Mouse (Mus musculus) heart, postnatal 36 days (tissue): ENCODE data around the gene Ppie. TPM values are rescaled to one million over a fixed set of nuclear protein-coding genes. Genes with fewer than 3 reads are reported as not detected.
"Not testable (repeated sequence)": the region's sequence is repeated elsewhere in the genome, so short reads cannot be mapped to it uniquely, and the experiment has no call there.

ENCODE experiments used
- DNase-seq, 2 experiments: peaks; one replicate each; pipeline ENCODE4 v3.0.0; 2021 to 2022
- intact Hi-C: fragments of 180-260 bp; cut with DNase I; formaldehyde crosslinking; loops from one replicate; pipeline ENCODE4 v1.15.1; 2025
- total RNA-seq, 2 experiments: library from RNA; stranded (reverse); gene quantifications; 2 replicates each; pipeline ENCODE4 v1.2.3; 2021

Gene Ppie
- total RNA-seq, result 10 to 100 TPM; 23.0 to 23.9 TPM

DNA sequence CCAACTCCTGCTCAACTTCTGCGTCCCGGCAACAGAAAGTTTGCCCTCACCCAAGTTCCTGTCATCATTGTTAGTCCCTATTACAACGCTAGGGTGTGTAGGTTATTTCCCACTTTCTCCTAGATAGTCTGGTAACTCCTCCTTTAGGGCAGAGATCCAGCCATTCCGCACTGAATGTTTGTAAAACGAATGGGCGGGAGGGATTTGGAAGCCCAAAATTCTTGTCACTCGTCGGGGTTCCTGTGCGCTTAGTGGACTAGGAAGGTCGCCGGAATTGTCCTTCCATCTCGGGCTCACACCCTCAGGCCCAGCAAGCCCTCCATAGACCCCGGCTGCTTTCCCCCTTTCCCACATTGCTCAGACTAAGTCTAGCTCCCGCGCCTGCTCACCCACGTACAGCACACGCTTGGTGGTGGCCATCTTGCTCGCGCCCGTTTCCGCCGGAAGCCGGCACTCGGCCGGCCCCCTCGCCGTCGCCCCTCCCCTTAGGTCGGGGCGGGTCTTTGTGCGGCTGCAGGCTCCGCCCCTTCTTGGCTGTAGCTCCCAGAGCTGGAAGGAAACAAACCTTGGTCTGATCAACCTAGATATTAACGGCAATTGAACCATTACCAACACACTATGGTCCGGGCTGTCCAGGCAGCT lies at the start of gene Ppie:
Gene Ppie, minus strand, starts transcription at position 439 of the 642 bp plus-strand sequence.
- DNase-seq, result peak; percentile 78 to 82

GRCm38 (mm10) chr4:123184816-123185215 lies 45.1 kb upstream of the Ppie start:
- intact Hi-C loops, result no loop called here
- DNase-seq, result no peak

More for the DNA sequence above, at the start of gene Ppie:
- intact Hi-C loops, result loop anchor here (10.0 kb wide), 1 partner anchor 775 kb away; the partner anchor contains the start of genes 4930535I16Rik and Rragc

DNA sequence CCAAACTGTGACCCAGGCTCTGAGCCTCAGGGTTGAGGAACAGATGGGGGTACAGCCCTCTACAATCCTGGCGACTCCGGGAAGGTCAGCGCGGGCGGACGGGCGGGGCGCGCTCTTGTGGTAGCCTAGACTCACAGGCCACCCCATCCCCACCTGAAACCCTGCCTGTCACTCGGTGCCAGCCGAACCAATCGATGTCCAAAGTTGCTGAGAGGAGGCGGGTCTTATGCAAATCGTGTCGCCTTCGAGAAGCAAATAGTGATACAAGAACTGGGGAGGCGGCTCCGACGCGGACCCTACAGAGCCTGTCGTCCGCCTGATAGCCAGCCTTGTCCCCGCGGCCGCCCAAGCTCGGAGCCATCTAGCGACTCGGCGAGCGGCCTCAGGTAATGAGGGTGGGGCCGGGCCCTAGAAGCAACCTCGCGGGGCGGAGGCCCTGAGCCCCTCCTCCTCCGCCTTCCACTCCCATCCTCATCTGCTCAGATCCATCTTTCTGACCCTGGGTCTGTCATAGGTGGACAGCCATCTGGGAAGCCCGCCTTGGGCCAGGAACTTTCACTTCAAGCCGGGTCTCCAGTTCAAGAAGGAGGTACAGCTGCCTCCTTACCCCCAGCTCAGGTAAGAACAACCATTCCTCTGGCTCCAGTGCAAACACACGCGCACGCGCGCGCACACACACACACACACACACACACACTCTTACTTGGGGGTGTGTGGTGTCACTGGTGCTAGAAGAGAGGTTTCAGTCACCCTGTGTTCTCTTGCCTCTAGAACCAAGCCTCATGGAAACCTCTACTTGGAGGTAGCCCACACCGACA lies 43.7 kb upstream of the Ppie start:
- intact Hi-C loops, result no loop called here
- peak; percentile 56 to 58 for DNase-seq

GRCm38 (mm10) chr4:123182328-123183238 lies 42.8 kb upstream of the Ppie start, which contains the start of gene Hpcal4:
Gene Hpcal4, plus strand, starts transcription at chr4:123183227.
- no peak for DNase-seq
- intact Hi-C loops, result no loop called here

- DNase-seq, result no peak
- intact Hi-C loops, result no loop called here
Measured at GRCm38 (mm10) chr4:123171811-123172210, 32.1 kb upstream of the Ppie start.

DNA sequence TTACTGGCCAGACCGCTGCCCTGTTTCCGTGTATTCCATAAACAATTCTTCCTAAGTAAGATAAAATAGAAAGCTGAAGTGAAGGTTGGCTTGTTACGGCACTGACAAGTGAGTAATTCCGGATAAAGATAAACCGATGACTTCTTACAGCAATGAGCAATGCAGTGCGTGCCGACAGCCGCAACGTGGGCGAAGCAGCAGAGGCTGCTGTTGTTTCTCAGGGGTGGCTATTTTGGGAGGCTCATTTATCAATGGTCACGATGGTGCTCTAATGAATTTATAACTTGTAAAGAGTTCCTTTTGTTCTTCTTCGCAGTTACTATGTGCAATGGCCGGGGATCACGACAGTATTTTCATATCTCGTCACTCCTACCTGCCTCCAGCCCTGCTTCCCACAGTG lies 24.4 kb upstream of the Ppie start:
- no peak for DNase-seq
- intact Hi-C loops, result no loop called here

DNA sequence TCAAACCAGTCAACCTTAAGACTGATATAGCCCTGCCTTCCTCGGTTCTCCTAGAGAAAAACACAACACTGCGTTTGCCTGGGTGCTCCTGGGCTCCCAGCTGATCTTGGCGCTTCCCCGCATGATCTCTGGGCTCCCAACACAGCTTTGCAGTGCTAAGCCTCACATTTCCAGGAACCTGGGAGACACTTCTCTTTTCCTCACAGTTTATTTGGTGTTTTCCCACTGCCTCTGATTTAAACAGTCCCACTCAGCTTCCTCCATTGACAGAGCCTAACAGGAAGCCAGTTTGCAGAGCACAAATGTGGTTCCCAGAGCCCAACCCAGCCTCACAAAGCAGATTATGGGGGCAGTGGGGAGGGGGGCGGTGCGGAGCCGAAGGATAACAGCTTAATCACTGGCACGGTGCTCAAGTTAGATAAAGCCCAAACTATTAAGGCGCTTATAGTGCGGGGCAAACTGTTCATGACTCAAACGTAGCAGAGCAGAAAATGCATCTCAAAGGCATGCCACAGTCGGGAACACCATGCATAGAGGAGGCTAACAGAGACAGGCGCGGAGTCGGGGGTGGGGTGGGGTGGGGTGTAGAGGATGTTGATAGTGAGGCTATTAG lies 22.7 kb upstream of the Ppie start:
- intact Hi-C loops, result no loop called here

DNA sequence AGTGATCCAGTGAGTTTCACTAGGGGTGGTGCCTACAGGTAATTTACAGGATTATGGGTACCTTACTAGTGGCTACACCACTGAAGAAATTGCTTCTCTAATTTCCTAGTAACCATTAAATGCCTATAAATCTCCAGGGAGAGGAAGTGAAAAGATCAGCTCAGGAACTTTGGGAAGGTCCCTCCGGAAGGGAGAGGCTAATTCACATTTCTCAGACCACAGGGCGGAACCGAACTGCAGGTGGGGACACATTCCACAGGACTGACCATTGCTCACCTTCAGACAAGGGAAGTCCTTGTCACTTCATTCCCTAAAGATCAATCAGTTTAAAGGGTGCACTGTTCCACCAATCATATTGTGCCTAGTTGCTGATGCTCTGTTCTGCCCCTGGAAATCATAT lies 21.5 kb upstream of the Ppie start:
- DNase-seq, intact Hi-C loops: not testable (repeated sequence)

More for the DNA sequence above, 22.7 kb upstream of the Ppie start:
- no peak for DNase-seq

DNA sequence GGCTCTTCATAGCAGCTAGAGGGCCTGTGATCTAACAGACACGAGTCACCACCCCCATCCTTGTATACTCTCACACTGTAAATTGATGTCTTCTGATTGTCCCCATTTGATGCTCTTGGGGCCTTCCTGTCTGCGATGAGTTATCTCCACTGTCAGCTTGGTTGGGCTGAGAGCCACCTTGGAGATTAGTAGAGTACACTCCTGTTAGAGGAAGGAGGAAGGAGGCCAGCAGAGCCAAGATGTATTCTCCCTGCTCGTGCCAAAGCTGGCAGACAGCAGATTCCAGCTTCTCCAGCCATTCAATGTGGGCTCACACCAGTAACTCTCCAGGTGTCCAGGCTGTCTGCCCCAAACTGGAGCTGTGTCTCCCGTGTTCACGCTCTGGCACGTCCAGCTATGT lies 20.8 kb upstream of the Ppie start:
- DNase-seq, result no peak
- intact Hi-C loops, result no loop called here

GRCm38 (mm10) chr4:123155840-123156239 lies 16.1 kb upstream of the Ppie start:
- intact Hi-C loops, result loop anchor here (1.0 to 5.0 kb wide), 3 partner anchors 44 to 99 kb away; no protein-coding TSS in a partner anchor

GRCm38 (mm10) chr4:123155427-123155826 lies 15.7 kb upstream of the Ppie start:
- intact Hi-C loops, result loop anchor here (1.0 to 5.0 kb wide), 3 partner anchors 45 to 99 kb away; no protein-coding TSS in a partner anchor
- DNase-seq, result no peak

More at GRCm38 (mm10) chr4:123155840-123156239, 16.1 kb upstream of the Ppie start:
- DNase-seq, result no peak

- peak in 1 of 2 experiments; percentile 4 for DNase-seq
- intact Hi-C loops, result loop anchor here (1.0 to 5.0 kb wide), 3 partner anchors 45 to 100 kb away; no protein-coding TSS in a partner anchor
Measured at GRCm38 (mm10) chr4:123155004-123155403, 15.3 kb upstream of the Ppie start.

- DNase-seq, result no peak
- intact Hi-C loops, result no loop called here
Measured at GRCm38 (mm10) chr4:123152976-123153375, 13.2 kb upstream of the Ppie start.

- intact Hi-C loops, result no loop called here
- DNase-seq, result no peak
Measured at GRCm38 (mm10) chr4:123152003-123152402, 12.3 kb upstream of the Ppie start.

DNA sequence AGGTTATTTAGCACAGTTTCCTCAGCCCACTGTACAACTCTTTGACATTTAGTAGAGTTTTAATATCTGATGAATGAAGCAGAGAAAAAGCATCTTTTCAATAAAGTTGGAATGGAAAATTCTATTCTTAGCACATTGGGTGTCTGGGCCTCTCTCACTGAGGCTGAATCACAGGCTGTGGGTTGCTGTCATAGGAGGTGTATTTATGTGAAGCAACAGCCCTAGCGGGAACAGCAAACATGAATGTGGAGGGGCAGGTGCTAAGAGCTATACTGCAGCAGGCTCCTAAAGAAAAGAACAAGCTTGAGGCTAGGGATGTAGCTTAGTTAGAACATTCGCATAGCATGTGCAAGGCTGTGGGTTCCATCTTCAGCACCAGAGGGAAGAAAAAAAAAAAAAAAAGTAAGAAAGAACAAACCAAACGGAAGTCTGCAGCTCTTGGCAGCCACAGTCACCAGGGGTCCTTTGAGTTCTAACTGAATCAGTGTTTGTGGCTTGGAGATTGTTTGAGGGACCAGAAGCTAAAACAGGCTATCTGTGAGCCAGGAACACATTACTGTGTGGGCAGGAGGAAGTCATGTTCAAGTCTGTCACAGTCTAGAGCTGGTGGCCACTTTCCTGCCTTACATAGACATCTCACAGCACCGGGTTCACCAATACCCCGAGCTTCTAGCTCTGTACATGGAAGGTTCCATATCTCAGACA lies 7.8 kb upstream of the Ppie start:
- intact Hi-C loops, result loop anchor here (10.0 kb wide), 1 partner anchor 767 kb away; the partner anchor contains the start of genes 4930535I16Rik and Rragc
- no peak for DNase-seq

GRCm38 (mm10) chr4:123137551-123137950 lies 2.2 kb downstream of the Ppie start:
- DNase-seq, result no peak
- intact Hi-C loops, result no loop called here

DNA sequence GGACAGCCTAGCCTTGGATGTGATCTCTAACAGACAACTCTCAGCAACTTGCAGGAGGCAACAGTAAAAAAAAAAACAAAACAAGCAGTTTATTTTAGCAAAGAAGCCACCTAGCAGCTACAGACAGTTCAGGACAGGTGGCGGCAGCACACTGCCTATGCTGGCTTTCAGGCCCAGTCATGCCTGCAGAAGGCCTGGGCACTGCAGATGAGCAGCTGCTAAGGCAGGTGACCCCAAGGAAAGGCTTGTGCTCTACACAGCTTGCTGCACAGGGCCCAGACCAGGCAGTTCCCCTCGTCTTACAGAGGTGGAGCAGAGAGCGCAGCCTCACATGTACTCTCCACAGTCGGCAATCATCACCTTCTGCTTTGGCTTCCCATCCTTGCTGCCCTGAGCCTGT lies 12.7 kb downstream of the Ppie start:
- intact Hi-C loops, result no loop called here

DNA sequence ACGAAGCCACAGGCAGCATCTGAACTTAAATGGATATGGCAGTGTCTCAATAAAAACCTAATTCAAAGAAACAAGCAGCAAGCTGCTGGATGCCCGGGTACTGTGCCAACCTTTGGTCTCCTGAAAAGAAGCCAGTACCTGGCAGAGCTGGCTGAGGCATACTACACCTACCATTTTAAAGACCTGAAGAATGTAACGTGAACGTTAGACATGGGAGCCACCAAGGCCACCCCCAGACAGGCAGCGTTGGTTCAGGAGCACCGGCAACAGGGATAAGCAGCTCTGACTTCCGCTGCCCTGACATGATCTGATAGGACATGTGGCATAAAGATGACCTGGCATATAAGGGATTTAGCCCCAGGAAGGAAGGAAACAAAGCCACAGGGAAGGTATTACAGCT lies 13.1 kb downstream of the Ppie start:
- DNase-seq, result no peak
- intact Hi-C loops, result no loop called here

More for the DNA sequence above, 12.7 kb downstream of the Ppie start:
- no peak for DNase-seq

DNA sequence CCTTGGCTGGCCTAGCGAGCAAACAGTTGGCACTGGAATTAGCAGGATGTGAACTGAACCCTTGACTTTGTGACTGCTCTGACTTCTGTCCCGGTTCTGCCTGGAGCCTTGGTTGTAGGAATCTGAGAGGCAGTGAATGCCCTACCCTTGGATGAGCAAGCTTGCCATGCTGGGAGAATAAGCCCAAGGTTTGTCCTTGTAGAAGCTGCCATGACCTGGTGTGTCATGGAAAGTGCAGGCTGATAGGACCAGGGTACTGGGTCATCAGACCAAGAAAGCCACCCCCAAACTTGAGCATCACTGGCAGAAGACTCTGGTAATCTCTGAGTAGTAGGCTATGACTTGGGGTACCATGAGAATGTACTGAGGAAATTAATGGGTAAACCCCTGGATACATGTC lies 18.5 kb downstream of the Ppie start:
- no peak for DNase-seq
- intact Hi-C loops, result no loop called here
